Mouse (Mus musculus): ENCODE measurements around the gene Zfp445.

DNA sequence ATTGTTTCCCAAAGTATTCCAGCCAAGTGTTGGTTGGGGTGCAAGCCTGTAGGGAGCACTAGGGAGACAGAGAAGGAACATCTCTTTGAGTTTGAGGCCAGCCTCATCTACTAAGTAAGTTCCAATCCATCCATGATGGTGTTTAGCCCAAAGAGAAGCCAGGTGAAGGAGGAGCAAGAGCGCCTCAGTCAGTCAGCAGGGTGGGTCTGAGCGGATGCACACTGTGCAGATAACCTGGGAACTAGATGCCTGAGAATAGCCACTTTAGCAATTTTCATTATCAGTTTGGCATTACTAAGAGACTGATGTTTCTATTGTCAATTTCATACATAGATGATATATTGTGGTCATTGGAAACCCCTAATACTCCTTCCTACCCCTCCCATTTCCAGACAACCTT lies 51.0 kb downstream of the Zfp445 start:
- TF ChIP-seq CTCF (IDR thresholded peaks at IDR 0.05; ENCODE audit: borderline replicate concordance, insufficient read depth, low read depth, low read length) = no peak
- no peak for TF ChIP-seq POLR2A (IDR thresholded peaks at IDR 0.05; ENCODE audit: borderline replicate concordance, insufficient read depth, low read length)

Measured in cerebellum, adult 2 months (tissue).